Mouse (Mus musculus) ES-CJ7 (cell line): ENCODE results near the gene Mrap2.
"Not testable (repeated sequence)": the region's sequence is repeated elsewhere in the genome, so short reads cannot be mapped to it uniquely, and the experiment has no call there.

ENCODE experiments used
- DNase-seq: peaks from one replicate; pipeline ENCODE4 v3.0.0; 2011; ENCODE audit warnings: low read depth, low spot score

Gene Mrap2

GRCm38 (mm10) chr9:87144106-87144505 is at the start of gene Mrap2:
Gene Mrap2 (plus strand): TSS chr9:87144306.
- peak; percentile 58 for DNase-seq

DNA sequence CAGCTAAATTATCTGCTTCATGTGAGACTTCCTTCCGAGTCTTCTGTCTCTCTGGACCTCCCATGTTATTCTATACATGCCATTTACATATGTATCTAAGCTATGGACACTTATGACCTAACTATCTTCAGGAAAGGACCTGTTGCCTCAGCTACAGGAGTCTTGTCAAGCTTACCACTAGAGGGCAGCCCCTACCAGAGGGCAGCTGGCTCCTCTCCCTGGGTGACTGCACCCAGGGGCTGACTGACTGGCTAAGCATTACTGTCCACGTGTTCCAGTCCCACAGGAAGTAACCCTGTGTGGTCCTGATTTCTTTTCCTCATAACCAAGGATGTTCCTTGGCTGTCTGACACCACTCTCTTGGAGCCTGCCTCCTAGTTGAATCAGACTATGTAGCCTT is 46.1 kb upstream of the Mrap2 start:
- DNase-seq, result peak; percentile 43

DNA sequence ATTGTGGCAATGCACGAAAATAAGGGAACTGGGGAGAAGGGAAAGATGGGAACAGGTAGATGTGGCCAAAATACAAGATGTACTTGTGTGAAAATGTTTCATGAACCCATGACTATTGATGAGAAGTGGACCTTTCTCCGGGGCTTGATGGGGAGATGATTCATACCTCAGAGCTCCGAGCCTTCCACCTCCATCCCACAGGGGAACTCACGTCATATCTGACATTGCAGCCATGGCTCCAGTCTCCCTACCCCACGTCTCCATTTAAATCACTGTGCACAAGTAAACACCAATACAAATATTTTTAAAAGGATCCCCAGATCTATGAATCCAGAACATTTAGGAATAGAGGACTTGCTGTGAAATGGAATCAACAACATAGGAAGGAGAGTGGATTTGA is 29.1 kb upstream of the Mrap2 start:
- DNase-seq, result no peak

- DNase-seq, result no peak
These were observed 28.6 kb upstream of the Mrap2 start for GRCm38 (mm10) chr9:87115456-87115931.

GRCm38 (mm10) chr9:87115978-87116377 is 28.1 kb upstream of the Mrap2 start:
- DNase-seq, result no peak

DNA sequence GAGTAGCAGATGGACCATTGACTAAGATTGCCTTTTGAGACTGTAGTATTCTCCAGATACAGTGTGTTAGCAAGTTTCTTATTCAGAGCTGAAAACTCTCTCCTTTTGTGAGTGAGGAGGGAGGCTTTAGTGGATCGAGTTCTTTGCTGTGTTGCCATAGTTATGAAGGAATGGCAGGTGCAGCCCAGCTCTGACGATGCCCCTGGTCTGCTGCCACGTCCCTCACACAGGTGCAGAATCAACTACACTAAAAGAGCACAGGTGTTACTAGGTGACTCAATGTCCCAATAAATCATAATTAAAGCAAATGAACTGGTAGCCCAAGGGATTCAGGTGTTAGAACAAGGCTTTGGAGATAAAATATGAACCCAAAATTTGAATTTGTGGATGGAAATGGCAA is 25.1 kb upstream of the Mrap2 start:
- DNase-seq, result no peak

DNA sequence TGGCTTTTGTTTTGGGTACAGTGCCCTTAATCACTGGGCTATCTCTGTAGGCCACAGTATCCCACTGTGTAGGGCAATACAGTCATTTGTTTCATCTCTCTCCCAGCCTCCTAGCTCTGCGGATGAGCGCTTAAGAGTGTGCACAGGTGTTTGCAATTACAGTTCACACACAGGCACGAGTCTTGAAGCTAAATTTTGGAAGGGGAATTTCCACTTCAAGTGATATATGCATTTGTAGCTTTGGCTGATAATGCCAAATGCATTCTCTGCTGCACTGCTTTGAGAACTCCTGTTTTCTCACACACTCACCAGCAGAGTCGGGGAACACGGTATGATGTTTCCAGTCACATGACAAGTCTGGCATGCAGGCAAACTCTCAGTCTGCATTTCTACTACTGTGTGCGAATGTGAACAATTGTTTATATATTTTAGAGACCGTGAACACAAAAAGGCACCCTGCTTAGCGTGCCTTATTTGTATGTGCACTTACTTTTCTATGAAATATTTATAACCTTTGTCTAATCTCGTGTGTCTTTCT is 22.1 kb upstream of the Mrap2 start:
- DNase-seq, result no peak

DNA sequence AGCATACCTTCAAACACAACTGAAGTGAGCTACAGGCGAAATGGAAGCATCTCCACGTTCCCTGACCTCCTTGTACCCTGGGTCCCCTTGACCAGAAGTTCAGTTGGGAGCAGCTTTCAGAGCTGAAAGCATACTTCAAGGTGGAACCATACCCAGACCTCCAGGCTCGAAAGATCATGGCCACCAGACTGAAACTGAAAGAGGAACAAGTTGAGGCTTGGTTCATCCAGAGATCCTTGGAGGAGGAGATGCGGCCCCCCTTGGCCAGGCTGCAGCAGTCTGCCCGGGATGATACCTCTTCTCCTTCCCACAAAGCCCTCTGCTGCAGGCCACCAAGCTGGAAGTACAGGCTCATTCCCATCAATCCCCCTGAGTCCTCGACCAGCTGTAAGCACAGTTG is 17.1 kb upstream of the Mrap2 start:
- not testable (repeated sequence) for DNase-seq

GRCm38 (mm10) chr9:87135765-87136558 is 8.1 kb upstream of the Mrap2 start:
- DNase-seq, result no peak

- no peak for DNase-seq
These were observed 1.0 kb upstream of the Mrap2 start for GRCm38 (mm10) chr9:87143076-87143475.

DNA sequence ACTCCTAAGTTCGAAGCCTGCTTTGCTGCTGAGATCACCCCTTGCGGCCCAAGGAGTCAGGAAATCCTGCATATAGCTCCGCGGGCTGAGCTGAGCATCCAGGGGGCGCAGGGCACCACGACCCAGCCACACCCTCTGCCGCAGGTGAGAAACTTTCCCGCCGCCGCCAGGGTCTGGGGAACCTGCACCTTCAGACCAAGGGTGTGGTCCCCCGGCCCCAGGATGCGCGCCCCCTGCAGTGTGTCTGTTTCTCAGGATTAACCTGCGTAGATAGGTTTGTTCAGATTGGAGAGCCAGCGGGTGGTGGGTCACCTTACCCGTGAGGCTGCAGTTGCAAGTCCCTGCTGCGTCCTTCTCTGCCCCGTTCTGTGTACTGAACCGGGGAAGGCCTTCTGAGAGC is 426 bp downstream of the Mrap2 start:
- DNase-seq, result peak; percentile 38

DNA sequence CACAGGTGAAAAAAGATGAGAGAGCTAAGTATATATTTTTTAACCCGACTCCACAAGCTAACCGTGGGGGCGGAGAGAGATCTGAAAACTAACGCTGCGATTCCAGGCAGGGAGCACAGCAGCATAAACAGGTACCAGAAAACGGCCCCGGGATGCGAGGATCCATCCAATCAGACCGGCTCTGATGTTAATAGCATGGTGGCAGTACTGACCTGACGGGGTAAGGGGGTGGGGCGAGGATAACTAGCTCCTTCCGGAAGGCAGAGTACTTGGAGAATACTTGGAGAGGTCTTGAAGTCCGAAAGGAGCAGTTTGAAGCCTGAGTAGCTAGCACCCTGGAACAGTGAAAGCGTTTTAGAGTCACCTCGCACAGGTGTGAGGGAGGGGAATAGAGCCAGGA is 1.1 kb downstream of the Mrap2 start:
- peak; percentile 17 for DNase-seq

DNA sequence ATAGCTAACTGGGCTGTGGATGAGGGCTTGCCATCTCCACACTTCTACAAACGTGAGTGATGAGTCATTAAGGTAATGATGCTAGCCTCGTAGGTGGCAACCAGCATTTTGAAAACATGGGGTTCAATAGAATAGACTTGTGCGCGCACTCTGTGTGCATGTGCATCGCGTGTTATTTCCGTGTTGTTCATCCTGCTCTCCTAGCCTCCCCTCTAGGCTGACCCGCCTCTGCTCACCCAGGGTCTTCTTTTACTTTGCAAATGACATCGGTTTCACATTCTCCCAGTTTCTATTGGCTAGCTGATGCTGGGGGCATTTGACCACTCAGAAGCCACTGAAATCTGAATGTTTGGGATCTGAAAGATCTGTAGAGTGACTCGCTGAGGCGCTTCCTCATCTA is 1.6 kb downstream of the Mrap2 start:
- DNase-seq, result no peak

DNA sequence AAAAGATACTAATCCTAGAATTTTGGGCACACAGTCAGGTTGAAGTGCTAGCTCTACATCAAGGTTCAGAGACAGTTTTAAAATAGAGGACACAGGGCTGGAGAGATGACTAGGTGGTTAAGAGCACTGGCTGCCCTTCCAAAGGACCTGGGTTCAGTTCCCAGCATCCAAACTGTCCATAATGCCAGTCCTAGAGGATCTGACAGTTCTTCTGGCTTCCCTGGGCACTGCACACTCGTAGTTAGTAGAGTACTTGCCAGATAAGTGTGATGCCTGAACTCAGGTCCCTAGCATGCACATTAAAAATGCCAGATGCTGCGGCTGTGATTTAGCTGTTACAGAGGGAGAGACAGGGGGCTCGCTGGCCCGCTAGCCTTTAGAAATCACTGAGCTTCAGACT is 2.3 kb downstream of the Mrap2 start:
- DNase-seq, result no peak

DNA sequence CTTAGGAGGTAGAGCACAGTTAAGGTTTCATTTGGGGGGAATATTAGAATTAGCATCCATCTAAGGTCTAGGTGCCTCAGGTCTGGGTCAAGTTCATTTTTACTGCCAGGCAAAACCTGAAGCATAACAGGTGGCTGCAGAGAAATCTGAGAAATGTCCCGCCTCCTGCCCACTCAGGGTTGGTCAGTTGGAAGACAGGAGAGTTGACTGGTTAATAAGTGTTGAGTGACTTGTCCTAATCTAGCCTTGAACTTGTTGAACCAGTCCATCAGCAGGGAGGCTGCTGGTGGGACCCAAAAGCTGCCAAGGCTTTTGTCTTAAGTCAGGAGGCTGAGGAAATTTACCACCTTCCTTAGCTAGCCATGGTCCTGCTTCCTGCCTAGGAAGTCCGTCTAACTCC is 3.8 kb downstream of the Mrap2 start:
- DNase-seq, result no peak

GRCm38 (mm10) chr9:87152641-87153325 is 8.7 kb downstream of the Mrap2 start:
- DNase-seq, result peak; percentile 60

GRCm38 (mm10) chr9:87162559-87162958 is 18.5 kb downstream of the Mrap2 start:
- DNase-seq, result no peak

DNA sequence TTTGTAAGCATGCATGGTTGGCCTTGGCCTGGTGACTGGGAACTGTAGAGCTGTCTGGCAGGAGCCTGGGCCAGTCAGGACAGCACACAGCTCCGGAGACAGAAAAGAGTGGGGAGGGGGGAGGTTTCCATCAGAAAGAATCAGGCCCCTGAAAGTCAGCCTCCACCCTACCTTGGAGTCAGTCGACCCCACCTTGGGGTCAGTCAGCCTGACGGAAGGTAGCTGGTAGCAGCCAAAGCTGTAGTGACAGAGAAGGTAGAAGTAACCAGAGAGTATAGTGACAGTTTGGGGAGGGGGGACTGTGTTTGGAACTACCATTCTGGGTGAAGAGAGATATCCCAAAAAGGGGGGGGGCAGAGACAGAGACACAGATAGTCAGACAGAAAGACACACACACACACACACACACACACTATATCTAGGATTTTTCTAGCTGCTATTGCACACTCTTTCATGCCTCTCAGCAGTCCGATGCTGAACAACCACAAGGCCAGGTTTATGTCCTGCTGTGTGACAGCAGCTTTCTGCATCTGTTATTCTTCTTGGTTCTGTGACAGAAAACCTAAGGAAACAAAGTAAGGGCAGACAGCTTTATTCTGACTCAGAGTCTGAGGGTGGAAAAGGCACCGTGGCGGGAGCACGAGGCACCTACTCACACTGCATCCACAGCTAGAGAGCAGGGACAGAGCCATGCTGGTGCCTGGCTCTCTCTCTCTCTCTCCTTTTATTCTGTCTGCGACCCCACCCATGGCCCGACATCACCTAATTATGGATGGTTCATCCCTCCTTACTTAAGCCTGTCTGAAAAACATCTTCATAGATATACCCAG is 23.1 kb downstream of the Mrap2 start:
- DNase-seq, result no peak

GRCm38 (mm10) chr9:87168051-87168450 is 23.9 kb downstream of the Mrap2 start:
- DNase-seq, result no peak

DNA sequence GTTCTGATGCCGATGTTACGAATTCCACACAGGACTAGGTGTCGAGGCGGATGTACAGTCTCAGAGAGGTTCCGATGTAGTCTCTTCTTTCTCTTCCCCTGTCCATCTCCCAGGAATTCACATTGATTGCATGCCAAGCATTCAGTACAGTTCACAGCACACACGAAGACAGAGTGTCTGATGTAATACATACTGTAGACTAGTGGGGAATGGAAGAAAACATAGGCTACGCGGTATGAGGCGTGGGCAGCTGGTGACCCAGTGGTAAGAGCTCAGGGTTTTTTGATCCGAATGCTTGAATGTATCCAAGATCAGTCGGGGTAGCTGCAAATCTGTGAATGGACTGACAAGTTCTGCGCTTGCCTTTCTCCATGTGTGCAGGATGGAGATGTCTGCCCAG is 25.0 kb downstream of the Mrap2 start:
- DNase-seq, result no peak

- no peak for DNase-seq
These were observed 26.8 kb downstream of the Mrap2 start for GRCm38 (mm10) chr9:87170891-87171290.

DNA sequence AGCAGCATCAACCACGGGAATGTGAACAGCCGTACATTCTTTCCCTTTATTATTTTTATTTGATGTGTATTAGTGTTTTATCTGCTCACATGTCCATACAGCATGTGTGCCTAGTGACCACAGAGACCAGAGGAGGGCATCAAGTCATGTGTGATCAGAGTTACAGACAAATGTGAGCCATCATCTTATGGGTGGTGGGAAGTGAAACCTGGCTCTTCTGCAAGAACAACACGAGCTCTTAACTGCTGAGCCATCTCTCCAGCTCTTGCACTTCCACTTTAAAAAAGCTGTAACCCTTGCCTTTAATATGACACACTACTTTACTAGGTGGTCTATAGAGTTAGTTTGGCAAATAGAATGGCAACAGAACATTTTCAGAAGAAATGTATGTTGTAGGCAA is 27.4 kb downstream of the Mrap2 start:
- DNase-seq, result no peak
